Mouse (Mus musculus) liver, postnatal 0 days (tissue): Measurements from ENCODE around the gene Hspa1a.

Source experiments
- CTCF ChIP-seq: sonication (generic); IDR thresholded peaks from 2 replicates; pipeline ENCODE4 v1.5.1; 2016; ENCODE audit warnings: antibody characterized with exemption, low read depth
- EP300 ChIP-seq: IDR thresholded peaks from 2 replicates; pipeline ENCODE4 v1.6.1; 2016; ENCODE audit warnings: antibody characterized with exemption, low read depth, mild to moderate bottlenecking

DNA sequence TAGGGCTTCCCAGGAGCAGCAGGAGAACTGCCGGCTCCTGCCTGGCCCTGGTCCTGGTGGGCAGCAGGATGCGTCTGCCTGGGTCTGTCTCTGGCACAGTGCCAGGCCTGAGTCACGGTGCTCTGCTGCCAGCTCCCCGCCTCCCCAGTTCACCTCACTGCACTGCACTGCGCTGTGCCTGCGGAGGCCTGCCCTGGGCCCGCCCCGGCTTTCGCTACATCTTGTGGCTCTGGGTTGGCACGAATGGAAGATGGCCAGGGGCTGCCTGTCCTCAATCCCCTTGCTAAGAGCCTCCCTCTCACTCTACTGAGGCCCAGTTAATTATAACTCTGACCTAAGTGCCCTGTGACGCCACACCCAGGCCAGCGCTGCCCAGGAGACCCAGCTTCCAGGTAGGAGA lies 44.4 kb upstream of the Hspa1a start, which contains the start of gene Vwa7:
- TF ChIP-seq CTCF (no peak), EP300 (no peak)
